Mouse (Mus musculus) limb, embryonic 11.5 days (tissue): ENCODE measurements around the gene Coro1c. TPM values are rescaled to one million over a fixed set of nuclear protein-coding genes. Genes with fewer than 3 reads are reported as not detected.

Experiments used
- ATAC-seq: fragments of 200-750 bp; cut with Nextera tagmentation; 2 replicates; pipeline ENCODE4 v1.8.0; 2017; ENCODE audit warnings: low read depth; ENCODE audit not compliant: insufficient number of reproducible peaks, low FRiP score, low TSS enrichment
- DNase-seq: peaks from one replicate; pipeline ENCODE4 v3.0.0-alpha.2; 2015; ENCODE audit warnings: low spot score
- H3K27ac ChIP-seq: fragments of 300-500 bp; sonication (generic); replicated peaks from 2 replicates; pipeline ENCODE4 v1.5.1; 2014; ENCODE audit warnings: low read depth, mild to moderate bottlenecking, low read length
- H3K27me3 ChIP-seq: fragments of 300-500 bp; sonication (generic); 2 replicates; pipeline ENCODE4 v1.6.1; 2014; ENCODE audit warnings: mild to moderate bottlenecking, low read length, mixed read lengths; ENCODE audit not compliant: control insufficient read depth, insufficient read depth
- H3K36me3 ChIP-seq: fragments of 300-500 bp; sonication (generic); 2 replicates; pipeline ENCODE4 v1.6.1; 2014; ENCODE audit warnings: mild to moderate bottlenecking, low read length, moderate library complexity, mixed read lengths; ENCODE audit not compliant: control insufficient read depth, insufficient read depth
- H3K4me1 ChIP-seq: fragments of 300-500 bp; sonication (generic); 2 replicates; pipeline ENCODE4 v1.6.1; 2014; ENCODE audit warnings: low read length, mixed read lengths; ENCODE audit not compliant: control insufficient read depth, insufficient read depth
- H3K4me2 ChIP-seq: fragments of 300-500 bp; sonication (generic); 2 replicates; pipeline ENCODE4 v1.6.1; 2014; ENCODE audit warnings: low read depth, mild to moderate bottlenecking, moderate library complexity; ENCODE audit not compliant: severe bottlenecking
- H3K4me3 ChIP-seq: fragments of 300-500 bp; sonication (generic); 2 replicates; pipeline ENCODE4 v1.5.1; 2014; ENCODE audit warnings: low read depth, low read length
- H3K9ac ChIP-seq: fragments of 300-500 bp; sonication (generic); 2 replicates; pipeline ENCODE4 v1.6.1; 2014; ENCODE audit warnings: mild to moderate bottlenecking, low read length
- H3K9me3 ChIP-seq: fragments of 300-500 bp; sonication (generic); 2 replicates; pipeline ENCODE4 v1.6.1; 2016; ENCODE audit warnings: low read length; ENCODE audit not compliant: control insufficient read depth
- WGBS: fragments of 180-500 bp; shearing (Covaris S2); extraction: QIAGEN DNeasy Blood & Tissue Kit; methylation state at CpG from one replicate; pipeline ENCODE4 v1.1.7; 2014; 5-methylcytosine and 5-hydroxymethylcytosine counted together
- polyA plus RNA-seq: library from polyadenylated mRNA; unstranded; fragments of >200 nt; fragmentation: Nextera tagmentation; extraction: Ambion mirVana; gene quantifications from 2 replicates; pipeline ENCODE4 v1.2.1, GENCODE M21; 2014

Gene Coro1c
- polyA plus RNA-seq, 1 experiment from 2014 or later, result 94.9 TPM

DNA sequence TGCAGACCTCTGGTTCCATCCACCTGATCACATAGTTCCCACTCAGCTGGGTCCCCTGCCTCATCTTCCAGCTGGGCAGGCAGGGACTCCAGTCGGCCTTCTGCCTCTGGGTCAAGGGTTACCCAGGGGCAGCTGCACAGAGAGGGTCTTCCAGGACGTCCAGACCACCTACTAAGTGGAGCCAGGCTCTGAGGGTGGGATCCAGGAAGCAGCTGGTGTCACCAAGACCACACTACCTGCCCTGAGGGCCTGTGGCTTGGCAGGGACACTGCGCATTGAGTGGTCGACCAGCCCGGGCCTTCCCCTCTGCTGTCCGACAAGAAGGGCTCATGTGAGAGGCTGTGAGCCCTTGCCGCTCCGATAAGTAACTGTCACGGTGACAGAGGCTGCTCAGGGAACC is 100.8 kb downstream of the Coro1c start:
- Histone ChIP-seq H3K4me1 (peaks cover 39% of the 10 kb centered on the region), H3K36me3 (no peaks in the 10 kb centered on the region), H3K27ac (peak overlapping the region; percentile 57; the same call in 1 of the 2 replicates), H3K9ac (no peak overlapping the region), H3K27me3 (no peaks in the 10 kb centered on the region), H3K9me3 (no peaks in the 10 kb centered on the region), H3K4me2 (no peak overlapping the region; the same call in 1 of the 2 replicates), H3K4me3 (no peak overlapping the region)
- DNase-seq, result peak; percentile 56
- 14% methylated on average over 9 of the region's 9 CpGs for WGBS
- no peak for ATAC-seq

DNA sequence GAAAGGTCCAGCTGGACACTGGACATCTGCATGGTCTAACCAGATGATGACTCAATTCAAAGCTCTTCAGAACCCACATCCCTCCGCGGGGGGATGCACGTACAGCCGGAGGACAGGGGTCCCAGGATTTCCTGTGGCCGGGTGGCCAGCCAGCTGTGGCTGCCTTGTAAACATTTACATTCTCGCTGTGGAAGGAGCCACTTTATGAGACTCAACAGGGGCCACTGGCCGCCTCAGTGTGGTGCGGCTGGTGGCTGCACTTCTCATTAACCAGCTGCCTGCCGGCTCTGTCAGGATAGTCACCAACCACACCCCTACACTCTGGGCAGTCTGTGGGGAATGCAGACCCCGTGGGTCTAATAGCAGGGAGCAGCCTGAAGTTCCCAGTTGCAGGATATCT is 102.1 kb downstream of the Coro1c start:
- no peaks in the 10 kb centered on the region for H3K9me3 ChIP-seq
- no peaks in the 10 kb centered on the region for H3K27me3 ChIP-seq
- WGBS, result 4% methylated on average over 10 of the region's 10 CpGs
- no peaks in the 10 kb centered on the region for H3K36me3 ChIP-seq
- DNase-seq (peak; percentile 70), ATAC-seq (no peak)
- peaks cover 39% of the 10 kb centered on the region for H3K4me1 ChIP-seq
- no peak overlapping the region for H3K4me3 ChIP-seq
- H3K4me2 ChIP-seq, result no peak overlapping the region
- peak overlapping the region; percentile 72 for H3K27ac ChIP-seq
- peak overlapping the region; percentile 8; the same call in 1 of the 2 replicates for H3K9ac ChIP-seq

DNA sequence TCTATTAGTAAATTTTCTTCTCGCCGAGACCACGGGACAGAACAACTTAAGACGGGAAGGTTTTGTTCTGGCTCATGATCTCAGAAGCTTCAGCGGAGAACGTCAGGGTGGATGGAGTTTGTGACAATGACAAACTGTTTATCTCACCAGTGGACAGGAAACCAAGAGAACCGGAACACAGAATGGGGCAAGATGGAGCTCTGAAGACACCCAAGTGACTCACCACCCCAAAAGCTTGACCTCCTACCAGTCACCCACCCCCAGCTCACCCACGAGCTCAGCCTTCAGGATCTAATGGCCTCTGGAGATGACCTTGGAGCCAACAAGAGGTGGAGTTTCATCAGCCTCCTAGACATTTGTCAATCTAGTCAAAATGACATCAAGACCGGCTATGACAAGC is 103.3 kb downstream of the Coro1c start:
- Histone ChIP-seq H3K4me3 (no peak overlapping the region), H3K4me1 (peaks cover 44% of the 10 kb centered on the region), H3K9me3 (no peaks in the 10 kb centered on the region), H3K27ac (peak overlapping the region; percentile 72; the same call in 1 of the 2 replicates), H3K36me3 (no peaks in the 10 kb centered on the region), H3K4me2 (no peak overlapping the region), H3K9ac (no peak overlapping the region), H3K27me3 (no peaks in the 10 kb centered on the region)
- WGBS, result 87% methylated on average over 9 of the region's 9 CpGs
- DNase-seq (no peak), ATAC-seq (no peak)

DNA sequence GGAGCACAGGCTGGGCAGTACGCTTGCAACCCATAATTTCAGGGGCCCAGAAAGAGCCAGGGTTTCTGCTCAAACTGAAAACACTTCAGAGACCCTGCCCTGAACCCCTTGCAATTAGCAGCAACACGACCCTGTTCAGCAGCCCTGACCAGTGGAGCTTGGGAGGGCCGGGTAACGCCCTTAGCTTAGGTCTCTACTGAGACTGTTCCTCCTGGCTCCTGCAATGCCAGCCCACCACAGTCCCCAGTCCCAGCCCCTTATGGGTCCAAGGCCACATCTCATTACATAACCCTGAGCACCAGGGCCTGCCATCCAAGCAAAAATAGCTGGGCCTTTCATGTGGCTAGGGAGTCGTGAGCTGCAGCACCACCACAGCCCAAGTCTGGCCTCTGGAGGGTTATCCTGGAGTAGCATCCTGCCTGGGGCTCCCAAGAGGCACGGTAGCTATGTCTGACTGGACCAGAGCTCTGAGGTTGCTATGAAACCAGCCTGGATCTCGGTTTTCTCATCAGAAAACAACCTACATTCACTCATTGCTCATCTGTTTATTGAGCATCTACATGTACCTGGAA is 104.1 kb downstream of the Coro1c start:
- ATAC-seq, result no peak
- H3K9me3 ChIP-seq, result no peaks in the 10 kb centered on the region
- no peaks in the 10 kb centered on the region for H3K27me3 ChIP-seq
- peaks cover 45% of the 10 kb centered on the region for H3K4me1 ChIP-seq
- H3K4me2 ChIP-seq, result no peak overlapping the region
- no peak overlapping the region for H3K27ac ChIP-seq
- H3K9ac ChIP-seq, result no peak overlapping the region
- no peak for DNase-seq
- no peak overlapping the region for H3K4me3 ChIP-seq
- 47% methylated on average over 7 of the region's 7 CpGs for WGBS
- no peaks in the 10 kb centered on the region for H3K36me3 ChIP-seq

DNA sequence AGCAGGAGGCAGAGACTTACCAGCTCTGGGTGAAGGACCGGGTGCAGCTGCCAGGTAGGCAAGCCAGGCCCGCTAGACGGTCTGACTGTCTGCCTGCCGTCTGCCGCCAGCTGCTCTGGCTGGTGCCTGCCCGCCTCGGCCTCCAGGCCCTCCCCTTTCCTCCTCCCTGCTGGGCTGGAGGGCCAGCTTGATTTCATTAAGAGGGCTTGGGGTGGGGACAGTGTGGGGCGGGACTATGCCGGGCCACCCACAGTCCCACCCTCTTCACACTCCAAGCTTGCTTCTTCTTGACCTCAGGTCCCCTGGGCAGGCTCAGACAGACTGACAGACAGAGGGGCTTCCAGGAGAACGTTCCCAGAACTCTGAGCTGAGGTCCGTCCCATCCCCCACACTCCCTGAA is 108.3 kb downstream of the Coro1c start, which contains the start of gene Tmem119:
Tmem119 (minus strand) TSS at position 237 of the 400 bp plus-strand sequence.
- WGBS, result 0% methylated on average over 11 of the region's 11 CpGs
- H3K4me2 ChIP-seq, result peak within 1 kb of the TSS; percentile 91
- H3K4me1 ChIP-seq, result peaks cover 54% of the 10 kb centered on the region
- no peaks in the 10 kb centered on the region for H3K9me3 ChIP-seq
- peaks cover 1% of the 10 kb centered on the region; the same call in 1 of the 2 replicates for H3K36me3 ChIP-seq
- ATAC-seq (peak; percentile 83), DNase-seq (peak; percentile 91)
- peak within 1 kb of the TSS; percentile 66 for H3K9ac ChIP-seq
- peak within 1 kb of the TSS; percentile 93 for H3K27ac ChIP-seq
- no peaks in the 10 kb centered on the region for H3K27me3 ChIP-seq
- peak within 1 kb of the TSS; percentile 57 for H3K4me3 ChIP-seq

DNA sequence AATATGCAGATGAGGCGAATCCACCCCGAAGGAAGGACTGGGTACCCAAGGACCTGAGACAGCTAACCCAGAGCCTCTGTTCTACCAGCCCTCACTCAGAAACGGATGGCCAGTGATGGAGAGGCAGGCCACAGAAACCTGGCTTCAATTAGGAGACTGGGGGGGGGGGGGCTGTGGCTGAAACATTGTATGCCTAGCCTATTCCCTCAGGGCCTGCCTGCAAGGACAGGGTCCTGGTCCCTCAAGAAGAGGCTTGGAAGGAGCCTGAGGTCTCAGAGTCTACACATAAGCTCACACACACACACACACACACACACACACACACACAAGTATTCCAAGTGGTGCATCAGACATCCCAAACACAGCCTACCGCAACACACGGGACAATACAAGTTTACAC is 108.9 kb downstream of the Coro1c start:
- H3K4me1 ChIP-seq, result peaks cover 59% of the 10 kb centered on the region
- H3K9ac ChIP-seq, result peak overlapping the region; percentile 66
- 18% methylated on average over 5 of the region's 5 CpGs for WGBS

DNA sequence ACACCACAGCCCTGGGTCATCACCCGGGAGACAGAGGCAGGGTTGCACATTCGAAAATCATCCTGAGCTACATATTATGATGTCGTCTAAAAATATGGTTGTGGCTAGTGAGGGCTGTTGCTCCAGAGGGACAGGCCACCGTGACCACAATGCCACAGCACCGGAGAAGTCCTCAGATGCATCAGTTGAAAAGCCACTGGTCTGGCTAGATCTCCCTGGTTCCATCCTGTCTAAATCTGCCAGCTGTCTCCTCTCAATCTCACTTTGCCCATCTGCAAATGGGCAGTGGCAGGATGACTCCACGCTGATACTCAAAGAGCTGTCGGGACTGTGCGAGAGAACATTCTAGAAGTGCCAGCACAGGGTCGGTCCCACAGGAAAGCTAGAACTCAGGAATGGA is 110.0 kb downstream of the Coro1c start:
- WGBS, result 67% methylated on average over 9 of the region's 9 CpGs
- peak overlapping the region; percentile 97; the same call in 1 of the 2 replicates for H3K27ac ChIP-seq
- H3K4me1 ChIP-seq, result peaks cover 53% of the 10 kb centered on the region
- peak overlapping the region; percentile 57 for H3K4me3 ChIP-seq
- H3K9me3 ChIP-seq, result no peaks in the 10 kb centered on the region
- no peaks in the 10 kb centered on the region for H3K27me3 ChIP-seq
- H3K4me2 ChIP-seq, result peak overlapping the region; percentile 91
- DNase-seq (no peak), ATAC-seq (no peak)
- peak overlapping the region; percentile 1; the same call in 1 of the 2 replicates for H3K9ac ChIP-seq
- H3K36me3 ChIP-seq, result peaks cover 11% of the 10 kb centered on the region

More for the DNA sequence above, 108.9 kb downstream of the Coro1c start:
- DNase-seq (peak; percentile 60), ATAC-seq (no peak)
- no peaks in the 10 kb centered on the region for H3K27me3 ChIP-seq
- H3K36me3 ChIP-seq, result peaks cover 6% of the 10 kb centered on the region; the same call in 1 of the 2 replicates
- H3K27ac ChIP-seq, result peak overlapping the region; percentile 93
- H3K9me3 ChIP-seq, result no peaks in the 10 kb centered on the region
- H3K4me2 ChIP-seq, result peak overlapping the region; percentile 91
- H3K4me3 ChIP-seq, result peak overlapping the region; percentile 57

DNA sequence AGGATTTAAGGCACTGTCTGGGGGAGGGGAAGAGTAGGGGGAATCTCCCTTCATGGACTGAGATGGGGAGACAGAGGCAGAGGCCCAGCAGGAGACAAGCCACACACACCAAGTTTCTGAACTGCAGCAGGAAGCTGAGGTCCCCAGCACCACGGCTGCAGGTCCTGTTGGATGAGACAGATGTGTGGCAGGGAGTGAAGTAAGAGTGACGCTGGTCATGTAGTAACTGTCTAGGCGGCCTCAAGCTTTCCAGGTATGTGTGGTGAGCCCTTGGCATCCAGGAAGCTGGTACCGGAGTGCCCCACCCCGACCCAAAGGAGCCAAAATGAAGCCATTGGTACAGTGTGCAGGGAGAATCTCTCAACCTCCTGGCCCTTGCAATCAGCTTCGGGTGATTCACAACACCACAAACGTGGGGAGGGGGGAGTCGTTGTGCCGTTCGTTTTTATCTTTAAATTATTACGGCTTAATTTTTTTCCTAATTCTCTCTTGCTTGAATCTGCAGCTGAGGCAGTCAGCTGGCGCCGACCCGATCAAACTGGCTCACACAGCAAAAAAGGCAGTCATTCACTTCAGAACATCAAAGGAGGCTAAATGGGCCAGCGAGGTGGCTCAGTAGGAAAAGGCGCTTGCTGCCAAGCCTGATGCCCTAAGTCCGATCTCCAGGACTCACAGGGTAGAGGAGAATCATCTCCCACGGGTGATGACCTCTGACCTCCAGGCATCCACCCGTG is 111.2 kb downstream of the Coro1c start:
- H3K4me2 ChIP-seq, result peak overlapping the region; percentile 91
- H3K9me3 ChIP-seq, result no peaks in the 10 kb centered on the region
- H3K36me3 ChIP-seq, result peaks cover 14% of the 10 kb centered on the region
- peak; percentile 27; the same call in 1 of the 2 replicates for ATAC-seq
- H3K27me3 ChIP-seq, result no peaks in the 10 kb centered on the region
- peak overlapping the region; percentile 97 for H3K27ac ChIP-seq
- DNase-seq, result peak; percentile 53
- H3K4me1 ChIP-seq, result peaks cover 61% of the 10 kb centered on the region
- peak overlapping the region; percentile 57 for H3K4me3 ChIP-seq
- WGBS, result 3% methylated on average over 19 of the region's 19 CpGs
- peak overlapping the region; percentile 55 for H3K9ac ChIP-seq
